Mouse (Mus musculus) telencephalon, adult 2 months (tissue): ENCODE data around the gene Slc25a47.

Experiments
- DNase-seq: peaks from one replicate; pipeline ENCODE4 v3.0.0-alpha.2; 2011; ENCODE audit warnings: low read depth, low spot score

Slc25a47 gene

GRCm38 (mm10) chr12:108906398-108906797, 70.6 kb downstream of the Slc25a47 start:
- no peak for DNase-seq
